Mouse (Mus musculus): Measurements from ENCODE around the gene Zfp771. TPM values are rescaled to one million over a fixed set of nuclear protein-coding genes. Genes with fewer than 3 reads are reported as not detected.

Gene Zfp771
- 10 to 100 TPM; 55.3 to 55.5 TPM for total RNA-seq (2021)

- intact Hi-C loops (cut with DNase I), result no loop called here
Observed at GRCm38 (mm10) chr7:127243870-127244657, at the start of gene Zfp771. Zfp771 (plus strand) TSS chr7:127244274.

GRCm38 (mm10) chr7:127194633-127195029 is 49.4 kb upstream of the Zfp771 start:
- no peak for DNase-seq (ENCODE audit: low spot score in 2 of 2)
- intact Hi-C loops (cut with DNase I), result no loop called here

More at GRCm38 (mm10) chr7:127243870-127244657, at the start of gene Zfp771:
- peak; percentile 94 to 95 for DNase-seq (ENCODE audit: low spot score in 2 of 2)

- DNase-seq (ENCODE audit: low spot score in 2 of 2), result peak; percentile 95 to 99
- intact Hi-C loops (cut with DNase I), result no loop called here
Observed at GRCm38 (mm10) chr7:127195544-127196295, 48.4 kb upstream of the Zfp771 start, which contains the start of gene Cd2bp2. Cd2bp2 (minus strand) TSS chr7:127196050.

- intact Hi-C loops (cut with DNase I), result no loop called here
- no peak for DNase-seq (ENCODE audit: low spot score in 2 of 2)
Observed at GRCm38 (mm10) chr7:127196484-127196883, 47.6 kb upstream of the Zfp771 start.

GRCm38 (mm10) chr7:127206606-127207005 is 37.5 kb upstream of the Zfp771 start:
- intact Hi-C loops (cut with DNase I), result no loop called here
- no peak for DNase-seq (ENCODE audit: low spot score in 2 of 2)

GRCm38 (mm10) chr7:127207374-127208294 is 36.4 kb upstream of the Zfp771 start:
- intact Hi-C loops (cut with DNase I), result no loop called here
- DNase-seq (ENCODE audit: low spot score in 2 of 2), result no peak

GRCm38 (mm10) chr7:127208295-127208552 is 35.9 kb upstream of the Zfp771 start, which contains the start of gene Tbc1d10b:
Tbc1d10b (minus strand) TSS chr7:127208468.
- no peak for DNase-seq (ENCODE audit: low spot score in 2 of 2)
- intact Hi-C loops (cut with DNase I), result no loop called here

- DNase-seq (ENCODE audit: low spot score in 2 of 2), result peak; percentile 90 to 99
- intact Hi-C loops (cut with DNase I), result no loop called here
Observed at GRCm38 (mm10) chr7:127208553-127209438, 35.3 kb upstream of the Zfp771 start, which contains the start of gene Mylpf. Mylpf (plus strand) TSS chr7:127208890.

- intact Hi-C loops (cut with DNase I), result no loop called here
- no peak for DNase-seq (ENCODE audit: low spot score in 2 of 2)
Observed at GRCm38 (mm10) chr7:127209851-127210250, 34.2 kb upstream of the Zfp771 start.

GRCm38 (mm10) chr7:127210266-127210665 is 33.8 kb upstream of the Zfp771 start:
- intact Hi-C loops (cut with DNase I), result no loop called here
- DNase-seq (ENCODE audit: low spot score in 2 of 2), result no peak

- intact Hi-C loops (cut with DNase I), result no loop called here
- no peak for DNase-seq (ENCODE audit: low spot score in 2 of 2)
Observed at GRCm38 (mm10) chr7:127211014-127211745, 32.9 kb upstream of the Zfp771 start.

- DNase-seq (ENCODE audit: low spot score in 2 of 2), result no peak
- intact Hi-C loops (cut with DNase I), result no loop called here
Observed at GRCm38 (mm10) chr7:127212432-127213250, 31.4 kb upstream of the Zfp771 start.

GRCm38 (mm10) chr7:127213485-127213884 is 30.6 kb upstream of the Zfp771 start:
- intact Hi-C loops (cut with DNase I), result no loop called here
- peak in 1 of 2 experiments; percentile 31 for DNase-seq (ENCODE audit: low spot score in 2 of 2)

GRCm38 (mm10) chr7:127213930-127214329 is 30.1 kb upstream of the Zfp771 start:
- peak in 1 of 2 experiments; percentile 28 for DNase-seq (ENCODE audit: low spot score in 2 of 2)
- intact Hi-C loops (cut with DNase I), result loop anchor here (2.0 kb wide), 1 partner anchor 15 kb away; no protein-coding TSS in a partner anchor

GRCm38 (mm10) chr7:127214521-127214920 is 29.6 kb upstream of the Zfp771 start:
- DNase-seq (ENCODE audit: low spot score in 2 of 2), result no peak
- intact Hi-C loops (cut with DNase I), result loop anchor here (2.0 kb wide), 1 partner anchor 14 kb away; no protein-coding TSS in a partner anchor

- intact Hi-C loops (cut with DNase I), result loop anchor here (2.0 kb wide), 1 partner anchor 14 kb away; no protein-coding TSS in a partner anchor
- peak; percentile 41 to 64 for DNase-seq (ENCODE audit: low spot score in 2 of 2)
Observed at GRCm38 (mm10) chr7:127214981-127215871, 28.8 kb upstream of the Zfp771 start.
